Mouse (Mus musculus) G1E (cell line): ENCODE data around the gene Zc3h14.

Experiments used
- CTCF ChIP-seq: IDR thresholded peaks from 2 replicates; pipeline ENCODE4 v1.5.1; 2012; ENCODE audit warnings: low read depth, low read length, inconsistent platforms, mixed read lengths
- GATA1 ChIP-seq: IDR thresholded peaks from 2 replicates; pipeline ENCODE4 v1.6.1; 2012; ENCODE audit warnings: borderline replicate concordance, low read length, inconsistent platforms, mixed read lengths

GRCm38 (mm10) chr12:98697202-98697601, 49.6 kb upstream of the Zc3h14 start:
- TF ChIP-seq CTCF (no peak), GATA1 (no peak)
